Mouse (Mus musculus) stomach, embryonic 15.5 days (tissue): Measurements from ENCODE around the gene Wipf3. TPM values are rescaled to one million over a fixed set of nuclear protein-coding genes. Genes with fewer than 3 reads are reported as not detected.

ENCODE experiments used
- ATAC-seq: fragments of 200-750 bp; cut with Nextera tagmentation; 2 replicates; pipeline ENCODE4 v1.8.0; 2017; ENCODE audit warnings: low read depth, moderate number of reproducible peaks, moderate TSS enrichment; ENCODE audit not compliant: insufficient read depth, low FRiP score
- H3K27ac ChIP-seq: fragments of 300-500 bp; sonication (generic); 2 replicates; pipeline ENCODE4 v1.5.1; 2015; ENCODE audit warnings: mild to moderate bottlenecking, inconsistent platforms
- H3K27me3 ChIP-seq: fragments of 300-500 bp; sonication (generic); replicated peaks from 2 replicates; pipeline ENCODE4 v1.6.1; 2015; ENCODE audit warnings: inconsistent platforms
- H3K36me3 ChIP-seq: fragments of 300-500 bp; sonication (generic); 2 replicates; pipeline ENCODE4 v1.6.1; 2015; ENCODE audit warnings: inconsistent platforms
- H3K4me1 ChIP-seq: fragments of 300-500 bp; sonication (generic); 2 replicates; pipeline ENCODE4 v1.6.1; 2015; ENCODE audit warnings: inconsistent platforms
- H3K4me2 ChIP-seq: fragments of 300-500 bp; sonication (generic); 2 replicates; pipeline ENCODE4 v1.6.1; 2015; ENCODE audit warnings: mild to moderate bottlenecking, inconsistent platforms
- H3K4me3 ChIP-seq: fragments of 300-500 bp; sonication (generic); replicated peaks from 2 replicates; pipeline ENCODE4 v1.5.1; 2015; ENCODE audit warnings: inconsistent platforms
- H3K9ac ChIP-seq: fragments of 300-500 bp; sonication (generic); 2 replicates; pipeline ENCODE4 v1.6.1; 2015; ENCODE audit warnings: inconsistent platforms
- H3K9me3 ChIP-seq: fragments of 300-500 bp; sonication (generic); 2 replicates; pipeline ENCODE4 v1.6.1; 2016; ENCODE audit warnings: inconsistent platforms
- WGBS: fragments of 180-500 bp; shearing (Covaris S2); methylation state at CpG from one replicate; pipeline ENCODE4 v1.1.7; 2015; 5-methylcytosine and 5-hydroxymethylcytosine counted together
- polyA plus RNA-seq: library from polyadenylated mRNA; unstranded; fragments of >200 nt; fragmentation: Nextera tagmentation; extraction: Ambion mirVana; gene quantifications from 2 replicates; pipeline ENCODE4 v1.2.1, GENCODE M21; 2015

Gene Wipf3
- 0.89 and 1.2 TPM in 2 replicates for polyA plus RNA-seq

- ATAC-seq = peak; percentile 93
- Histone ChIP-seq H3K9ac (peak within 1 kb of the TSS; percentile 4; the same call in 1 of the 2 replicates), H3K36me3 (no peaks in the 10 kb centered on the region), H3K4me1 (peaks cover 13% of the 10 kb centered on the region), H3K27ac (no peak within 1 kb of the TSS), H3K4me3 (peak within 1 kb of the TSS; percentile 53), H3K4me2 (peak within 1 kb of the TSS; percentile 79), H3K9me3 (no peaks in the 10 kb centered on the region), H3K27me3 (peaks cover 23% of the 10 kb centered on the region; the same call in 1 of the 2 replicates)
- WGBS = under 1% methylated on average over 70 of the region's 71 CpGs
Measured at GRCm38 (mm10) chr6:54429447-54430194, at the start of gene Wipf3. Wipf3 (plus strand) TSS chr6:54429603.

GRCm38 (mm10) chr6:54382636-54383035 is 46.8 kb upstream of the Wipf3 start:
- no peak for ATAC-seq
- H3K27ac ChIP-seq = no peak overlapping the region
- WGBS = 53% methylated on average over 8 of the region's 8 CpGs

GRCm38 (mm10) chr6:54383893-54384524 is 45.4 kb upstream of the Wipf3 start:
- no peaks in the 10 kb centered on the region for H3K36me3 ChIP-seq
- ATAC-seq = no peak
- H3K4me3 ChIP-seq = no peak overlapping the region
- H3K9me3 ChIP-seq = no peaks in the 10 kb centered on the region
- no peak overlapping the region for H3K27ac ChIP-seq
- H3K27me3 ChIP-seq = no peaks in the 10 kb centered on the region
- peaks cover 7% of the 10 kb centered on the region; the same call in 1 of the 2 replicates for H3K4me1 ChIP-seq
- H3K9ac ChIP-seq = no peak overlapping the region
- WGBS = 53% methylated on average over 12 of the region's 12 CpGs
- no peak overlapping the region for H3K4me2 ChIP-seq

More at GRCm38 (mm10) chr6:54382636-54383035, 46.8 kb upstream of the Wipf3 start:
- H3K9ac ChIP-seq = no peak overlapping the region
- no peaks in the 10 kb centered on the region for H3K36me3 ChIP-seq
- H3K4me1 ChIP-seq = peaks cover 4% of the 10 kb centered on the region; the same call in 1 of the 2 replicates
- H3K9me3 ChIP-seq = no peaks in the 10 kb centered on the region
- H3K27me3 ChIP-seq = no peaks in the 10 kb centered on the region
- no peak overlapping the region for H3K4me3 ChIP-seq
- no peak overlapping the region for H3K4me2 ChIP-seq

- H3K27ac ChIP-seq = no peak overlapping the region
Measured at GRCm38 (mm10) chr6:54384777-54385176, 44.6 kb upstream of the Wipf3 start.

GRCm38 (mm10) chr6:54386429-54386828 is 43.0 kb upstream of the Wipf3 start:
- Histone ChIP-seq H3K36me3 (no peaks in the 10 kb centered on the region), H3K27ac (no peak overlapping the region), H3K9ac (no peak overlapping the region), H3K4me3 (no peak overlapping the region), H3K9me3 (no peaks in the 10 kb centered on the region), H3K4me1 (peaks cover 7% of the 10 kb centered on the region; the same call in 1 of the 2 replicates), H3K27me3 (no peaks in the 10 kb centered on the region), H3K4me2 (no peak overlapping the region)
- WGBS = 84% methylated on average over 4 of the region's 4 CpGs
- no peak for ATAC-seq

More at GRCm38 (mm10) chr6:54384777-54385176, 44.6 kb upstream of the Wipf3 start:
- no peaks in the 10 kb centered on the region for H3K27me3 ChIP-seq
- H3K4me1 ChIP-seq = peaks cover 7% of the 10 kb centered on the region; the same call in 1 of the 2 replicates
- H3K4me2 ChIP-seq = no peak overlapping the region
- H3K4me3 ChIP-seq = no peak overlapping the region
- no peak overlapping the region for H3K9ac ChIP-seq
- WGBS = 89% methylated on average over 1 of the region's 1 CpGs
- H3K36me3 ChIP-seq = no peaks in the 10 kb centered on the region
- H3K9me3 ChIP-seq = no peaks in the 10 kb centered on the region
- no peak for ATAC-seq

- no peak for ATAC-seq
- 76% methylated on average over 3 of the region's 3 CpGs for WGBS
- Histone ChIP-seq H3K4me1 (peaks cover 7% of the 10 kb centered on the region; the same call in 1 of the 2 replicates), H3K27ac (no peak overlapping the region), H3K9me3 (no peaks in the 10 kb centered on the region), H3K27me3 (no peaks in the 10 kb centered on the region), H3K4me3 (no peak overlapping the region), H3K4me2 (no peak overlapping the region), H3K36me3 (no peaks in the 10 kb centered on the region), H3K9ac (no peak overlapping the region)
Measured at GRCm38 (mm10) chr6:54387044-54387443, 42.4 kb upstream of the Wipf3 start.

- H3K4me1 ChIP-seq = peaks cover 7% of the 10 kb centered on the region; the same call in 1 of the 2 replicates
- ATAC-seq = no peak
- no peak overlapping the region for H3K9ac ChIP-seq
- H3K4me2 ChIP-seq = no peak overlapping the region
- H3K36me3 ChIP-seq = no peaks in the 10 kb centered on the region
- 72% methylated on average over 5 of the region's 5 CpGs for WGBS
- H3K27me3 ChIP-seq = no peaks in the 10 kb centered on the region
- H3K9me3 ChIP-seq = no peaks in the 10 kb centered on the region
- no peak overlapping the region for H3K4me3 ChIP-seq
- H3K27ac ChIP-seq = no peak overlapping the region
Measured at GRCm38 (mm10) chr6:54387751-54388150, 41.7 kb upstream of the Wipf3 start.

GRCm38 (mm10) chr6:54388690-54389275 is 40.6 kb upstream of the Wipf3 start:
- 70% methylated on average over 7 of the region's 7 CpGs for WGBS
- ATAC-seq = no peak
- Histone ChIP-seq H3K9ac (no peak overlapping the region), H3K36me3 (no peaks in the 10 kb centered on the region), H3K27ac (no peak overlapping the region), H3K4me2 (no peak overlapping the region), H3K4me1 (peaks cover 7% of the 10 kb centered on the region; the same call in 1 of the 2 replicates), H3K9me3 (no peaks in the 10 kb centered on the region), H3K27me3 (no peaks in the 10 kb centered on the region), H3K4me3 (no peak overlapping the region)

GRCm38 (mm10) chr6:54391765-54392164 is 37.6 kb upstream of the Wipf3 start:
- H3K9me3 ChIP-seq = no peaks in the 10 kb centered on the region
- H3K4me3 ChIP-seq = no peak overlapping the region
- H3K27ac ChIP-seq = no peak overlapping the region
- H3K36me3 ChIP-seq = no peaks in the 10 kb centered on the region
- H3K27me3 ChIP-seq = no peaks in the 10 kb centered on the region
- WGBS = 2% methylated on average over 3 of the region's 3 CpGs
- no peak for ATAC-seq
- no peak overlapping the region for H3K4me2 ChIP-seq
- peaks cover 3% of the 10 kb centered on the region; the same call in 1 of the 2 replicates for H3K4me1 ChIP-seq
- H3K9ac ChIP-seq = no peak overlapping the region

GRCm38 (mm10) chr6:54393886-54394285 is 35.5 kb upstream of the Wipf3 start:
- no peak overlapping the region for H3K9ac ChIP-seq
- H3K27ac ChIP-seq = no peak overlapping the region
- H3K4me3 ChIP-seq = no peak overlapping the region
- no peaks in the 10 kb centered on the region for H3K27me3 ChIP-seq
- ATAC-seq = no peak
- no peaks in the 10 kb centered on the region for H3K9me3 ChIP-seq
- no peak overlapping the region for H3K4me2 ChIP-seq
- H3K4me1 ChIP-seq = no peaks in the 10 kb centered on the region
- WGBS = 59% methylated on average over 6 of the region's 6 CpGs
- no peaks in the 10 kb centered on the region for H3K36me3 ChIP-seq

GRCm38 (mm10) chr6:54399194-54399923 is 30.0 kb upstream of the Wipf3 start:
- Histone ChIP-seq H3K9me3 (no peaks in the 10 kb centered on the region), H3K27me3 (no peaks in the 10 kb centered on the region), H3K27ac (no peak overlapping the region), H3K36me3 (no peaks in the 10 kb centered on the region), H3K4me3 (no peak overlapping the region), H3K4me1 (no peaks in the 10 kb centered on the region), H3K9ac (no peak overlapping the region), H3K4me2 (no peak overlapping the region)
- no peak; the same call in 1 of the 2 replicates for ATAC-seq
- WGBS = 42% methylated on average over 11 of the region's 11 CpGs
